Mouse (Mus musculus) liver, postnatal 0 days (tissue): ENCODE measurements at regions not wholly inside any gene's neighbourhood (a gene's known extent, or its start where the extent isn't known, plus 50 kb on each side); places are given as distances from the start of the nearest gene placed in this dataset.

Source experiments
- CTCF ChIP-seq: sonication (generic); IDR thresholded peaks from 2 replicates; pipeline ENCODE4 v1.5.1; 2016; ENCODE audit warnings: antibody characterized with exemption, low read depth
- EP300 ChIP-seq: IDR thresholded peaks from 2 replicates; pipeline ENCODE4 v1.6.1; 2016; ENCODE audit warnings: antibody characterized with exemption, low read depth, mild to moderate bottlenecking

DNA sequence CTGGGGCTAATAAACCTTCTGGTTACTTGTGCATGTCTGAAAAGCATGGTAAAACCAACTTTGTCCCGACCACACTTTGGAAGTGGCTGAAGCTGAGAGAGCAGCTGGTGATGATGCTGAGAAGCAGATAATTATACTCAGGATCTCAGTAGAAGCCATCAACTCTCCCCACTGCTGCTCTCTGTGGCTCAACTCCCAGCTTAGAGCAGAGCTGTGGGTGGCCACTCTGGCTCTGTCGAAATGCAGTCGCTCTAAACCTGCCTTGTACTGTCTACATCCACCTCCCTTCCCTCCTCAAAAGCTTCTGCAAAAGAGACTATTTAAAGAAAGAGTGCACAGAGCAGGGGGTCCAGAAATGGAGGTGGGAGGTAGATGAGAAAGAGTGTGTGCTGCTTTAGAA lies 102.5 kb upstream of the Adra1d start:
- TF ChIP-seq EP300 (no peak), CTCF (no peak)
